8 mouse cellular contexts compared by ENCODE assay signal in the genomic region with DNA sequence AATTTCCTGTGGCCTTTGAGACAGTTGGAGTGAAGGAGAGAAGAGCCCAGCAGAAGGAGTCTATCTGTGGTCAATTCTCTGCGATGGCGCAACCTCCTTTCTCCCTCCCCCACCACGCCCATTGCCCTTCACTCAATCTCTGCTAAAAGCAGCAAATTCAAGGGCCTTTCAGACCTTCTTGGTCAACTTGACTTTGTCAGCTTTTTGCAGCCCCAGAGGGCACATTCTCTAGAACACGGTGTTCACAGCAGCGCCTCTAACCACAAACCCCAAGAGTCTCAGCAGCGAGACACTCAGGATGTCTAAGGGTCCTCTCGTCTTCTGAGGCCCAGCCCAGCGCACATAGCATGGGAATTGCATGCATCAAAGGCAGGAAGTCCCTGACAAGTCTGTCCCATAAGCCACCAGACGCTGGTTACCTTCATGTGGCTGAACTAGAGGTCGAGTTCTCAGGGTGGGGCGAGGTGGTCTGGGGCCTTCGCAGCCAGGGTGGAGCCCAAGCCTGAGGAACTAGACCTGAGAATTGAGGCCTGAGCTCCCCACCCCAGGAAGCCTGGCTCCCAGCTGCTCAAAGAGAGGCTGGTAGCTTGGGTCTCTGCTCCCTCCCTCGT. TPM values are rescaled to one million over a fixed set of nuclear protein-coding genes. Genes with fewer than 3 reads are reported as not detected.
DNase-seq lines count a peak whose midpoint lies in the region; ATAC-seq lines count a peak whose summit lies in the region.

No protein-coding gene starts in this region.

- ATAC-seq in monocyte, adult 5-6 weeks (replicated peaks; ENCODE audit: insufficient number of reproducible peaks, low FRiP score, low TSS enrichment, poor library complexity, severe bottlenecking): peak; percentile 41
- ATAC-seq in cerebellum, adult (ENCODE audit: insufficient number of reproducible peaks, low FRiP score, low TSS enrichment): no peak

- DNase-seq in 3T3-L1 (ENCODE audit: low read depth, low spot score): peak; percentile 89
- peak; percentile 63 for DNase-seq in NIH3T3 (ENCODE audit: low read depth)
- peak; percentile 22 to 42 for DNase-seq in kidney, postnatal 36 days
- no peak for DNase-seq in urinary bladder, adult 2 months (ENCODE audit: low spot score)
- DNase-seq in layer of hippocampus, postnatal 25 days (ENCODE audit: extremely low spot score in 1 of 2, low spot score in 1 of 2): no peak
- DNase-seq in layer of hippocampus, adult 11-12 months (ENCODE audit: low spot score): no peak

RNA-seq across cellular contexts. Expression of a gene that starts 37.8 kb away (rescaled TPM):
- 59.8 to 75.8 TPM (median 63.9 TPM) in 3 replicates for total RNA-seq in monocyte, adult 5-6 weeks (2017)
- 30.8 and 37.6 TPM in 2 replicates for polyA plus RNA-seq in urinary bladder, adult 2 months (2012; rRNA removed)
- 10 to 100 TPM; 22.0 to 26.8 TPM for total RNA-seq in layer of hippocampus, postnatal 25 days (2021)

RNA-seq across cellular contexts. Expression of a gene that starts 41.1 kb away (rescaled TPM):
- total RNA-seq in monocyte, adult 5-6 weeks (2017): 51.0 to 76.4 TPM (median 65.5 TPM) in 3 replicates
- 16.0 and 21.6 TPM in 2 replicates for polyA plus RNA-seq in urinary bladder, adult 2 months (2012; rRNA removed)
- 10 to 100 TPM; 28.2 to 32.2 TPM for total RNA-seq in layer of hippocampus, postnatal 25 days (2021)

Comparison
In these comparisons a context has a peak if more than half of its experiments do, and no peak if none do; other contexts are left out.
1. DNase-seq: peak in 3T3-L1 (single experiment), NIH3T3 (single experiment) and kidney, postnatal 36 days (2 of 2); none in urinary bladder, adult 2 months (single experiment), layer of hippocampus, postnatal 25 days (0 of 2) and layer of hippocampus, adult 11-12 months (single experiment).